Mouse (Mus musculus) cerebellum, adult 9-11 months (tissue): ENCODE measurements around the gene Apln.

ENCODE experiments used
- DNase-seq: peaks from one replicate; pipeline ENCODE4 v3.0.0; 2022

The Apln gene

GRCm38 (mm10) chrX:48016906-48017601, 17.6 kb downstream of the Apln start:
- no peak for DNase-seq

DNA sequence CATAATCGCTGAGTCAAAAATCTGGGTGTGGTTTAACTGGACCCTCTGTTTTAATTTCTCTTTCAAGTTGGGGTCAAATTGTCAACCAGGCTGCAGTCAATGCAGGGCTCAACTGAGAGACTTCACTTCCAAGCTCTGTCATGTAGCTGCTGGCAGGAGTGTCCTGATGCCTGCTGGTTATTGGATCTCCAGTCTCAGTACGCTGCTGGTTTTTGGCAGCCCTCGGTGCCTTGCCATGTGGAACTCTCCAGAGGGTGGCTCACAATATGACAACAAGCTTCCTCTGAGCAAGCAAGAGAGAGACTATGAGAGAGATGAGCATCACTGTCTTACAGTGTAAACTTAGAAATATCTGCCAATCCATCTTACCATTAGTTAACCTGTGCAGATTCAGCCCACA, 23.0 kb downstream of the Apln start:
- peak; percentile 90 for DNase-seq

GRCm38 (mm10) chrX:48006062-48006461, 28.6 kb downstream of the Apln start:
- no peak for DNase-seq

DNA sequence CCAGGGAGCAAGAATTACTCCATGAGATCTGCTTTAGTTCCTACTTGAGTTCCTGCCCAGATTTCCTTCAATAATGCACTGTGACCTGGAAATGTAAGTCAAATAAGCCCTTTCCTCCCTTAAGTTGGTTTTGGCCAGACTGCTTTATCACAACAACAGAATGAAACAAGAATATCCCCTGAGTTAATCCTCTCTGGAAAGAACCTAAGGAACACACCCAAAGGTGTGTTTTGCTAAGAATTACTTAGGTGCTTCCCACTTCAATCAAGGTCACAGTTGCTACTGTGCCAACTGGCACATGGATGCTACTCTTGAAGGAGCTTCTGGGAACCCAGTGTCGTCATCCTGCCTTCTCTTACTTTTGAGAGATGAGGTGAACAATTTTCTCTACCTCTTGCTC, 29.9 kb downstream of the Apln start:
- no peak for DNase-seq

- no peak for DNase-seq
Measured at GRCm38 (mm10) chrX:48001151-48001550, 33.5 kb downstream of the Apln start.

- no peak for DNase-seq
Measured at GRCm38 (mm10) chrX:47998412-47998811, 36.2 kb downstream of the Apln start.

DNA sequence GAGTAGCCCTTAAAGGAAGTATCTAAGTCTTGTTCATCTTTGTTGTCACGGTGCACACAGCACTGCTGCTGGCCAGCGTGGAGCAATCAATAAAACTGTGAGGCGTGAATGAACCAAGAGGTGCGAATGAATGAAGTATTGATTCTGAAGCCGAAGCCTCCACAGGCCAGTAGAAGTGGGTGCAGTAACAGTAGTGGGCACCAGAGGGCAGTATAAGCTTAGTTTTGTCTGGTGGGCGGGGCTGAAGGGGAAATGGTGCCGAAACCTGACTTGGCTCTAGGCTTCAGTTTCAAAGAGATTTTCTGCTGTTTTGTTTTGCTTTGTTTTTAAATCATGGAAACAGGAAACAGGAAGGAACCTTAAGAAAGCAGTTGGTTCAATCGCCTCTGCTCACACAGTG, 42.0 kb downstream of the Apln start:
- peak; percentile 68 for DNase-seq

GRCm38 (mm10) chrX:47988024-47988423, 46.6 kb downstream of the Apln start:
- no peak for DNase-seq

GRCm38 (mm10) chrX:47985000-47985619, 49.5 kb downstream of the Apln start:
- DNase-seq = peak; percentile 66

- no peak for DNase-seq
Measured at GRCm38 (mm10) chrX:47977078-47977477, 57.6 kb downstream of the Apln start.

- DNase-seq = no peak
Measured at GRCm38 (mm10) chrX:47976551-47976950, 58.1 kb downstream of the Apln start.
